Mouse (Mus musculus) heart, postnatal 14 days (tissue): ENCODE data around the gene Bscl2. TPM values are rescaled to one million over a fixed set of nuclear protein-coding genes. Genes with fewer than 3 reads are reported as not detected.
"Not testable (repeated sequence)": the region's sequence is repeated elsewhere in the genome, so short reads cannot be mapped to it uniquely, and the experiment has no call there.

Source experiments
- DNase-seq, 2 experiments: peaks; one replicate each; pipeline ENCODE4 v3.0.0; 2021 to 2022
- intact Hi-C: fragments of 180-260 bp; cut with DNase I; formaldehyde crosslinking; loops from one replicate; pipeline ENCODE4 v1.15.1; 2025
- total RNA-seq, 2 experiments: library from RNA; stranded (reverse); gene quantifications; 2 replicates each; pipeline ENCODE4 v1.2.3; 2021

The Bscl2 gene
- total RNA-seq, 2 experiments from 2014 or later = 21.3 to 28.0 TPM

DNA sequence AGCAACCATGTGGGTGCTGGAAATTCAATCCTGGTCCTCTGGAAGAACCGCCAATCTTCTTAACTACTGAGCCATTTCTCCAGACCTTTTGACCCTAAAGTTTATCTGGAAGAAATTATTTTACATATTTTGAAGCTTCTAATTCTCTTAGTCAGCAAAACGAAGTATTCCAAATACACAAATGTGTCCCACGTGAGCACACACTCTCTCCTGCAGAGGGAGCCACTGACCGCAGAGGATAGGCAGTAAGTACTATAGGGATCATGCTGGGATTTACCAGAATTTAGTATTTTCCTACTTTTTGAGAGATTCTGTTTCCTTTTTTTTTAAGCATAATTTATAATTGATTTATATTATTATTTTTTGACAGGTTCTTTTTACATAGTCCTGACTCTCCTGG lies 20.4 kb downstream of the Bscl2 start:
- DNase-seq = peak; percentile 47 to 71
- intact Hi-C loops = loop anchor here (2.0 to 5.0 kb wide), 2 partner anchors 120 to 253 kb away; no protein-coding TSS in a partner anchor

DNA sequence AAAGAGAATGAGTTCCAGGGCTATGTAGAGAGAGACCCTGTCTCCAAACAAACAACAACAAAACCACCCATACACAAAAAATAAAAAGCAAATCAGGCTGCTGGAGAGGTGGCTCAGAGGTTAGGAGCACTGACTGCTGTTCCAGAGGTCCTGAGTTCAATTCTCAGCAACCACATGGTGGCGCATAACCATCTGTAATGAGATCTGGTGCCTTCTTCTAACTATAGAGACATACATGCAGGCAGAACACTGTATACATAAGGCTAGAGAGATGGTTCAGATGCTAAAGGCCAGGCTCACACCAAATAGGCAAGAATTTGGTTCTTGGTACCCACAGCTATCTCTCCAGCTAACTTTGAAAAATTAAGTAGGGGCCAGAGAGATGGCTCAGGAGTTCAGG lies 21.8 kb downstream of the Bscl2 start:
- DNase-seq = peak in 1 of 2 experiments; percentile 23
- intact Hi-C loops = loop anchor here (5.0 kb wide), 1 partner anchor 118 kb away; no protein-coding TSS in a partner anchor

DNA sequence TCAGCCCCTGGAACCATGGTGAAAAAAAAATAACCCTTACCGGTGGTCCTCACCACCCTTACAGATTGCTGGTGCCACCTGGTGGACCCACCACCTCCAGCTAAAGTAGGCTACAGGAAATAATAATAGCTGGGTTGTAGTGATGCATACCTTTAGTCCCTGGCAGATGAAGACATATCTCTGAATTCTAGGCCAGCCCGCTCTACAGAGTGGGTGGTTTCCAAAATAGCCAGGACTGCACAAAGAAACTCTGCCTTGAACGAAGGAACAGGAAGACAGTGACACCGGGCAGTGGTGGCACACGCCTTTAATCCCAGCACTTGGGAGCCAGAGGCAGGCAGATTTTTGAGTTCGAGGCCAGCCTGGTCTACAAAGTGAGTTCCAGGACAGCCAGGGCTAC lies 27.0 kb downstream of the Bscl2 start:
- intact Hi-C loops = no loop called here
- no peak for DNase-seq

DNA sequence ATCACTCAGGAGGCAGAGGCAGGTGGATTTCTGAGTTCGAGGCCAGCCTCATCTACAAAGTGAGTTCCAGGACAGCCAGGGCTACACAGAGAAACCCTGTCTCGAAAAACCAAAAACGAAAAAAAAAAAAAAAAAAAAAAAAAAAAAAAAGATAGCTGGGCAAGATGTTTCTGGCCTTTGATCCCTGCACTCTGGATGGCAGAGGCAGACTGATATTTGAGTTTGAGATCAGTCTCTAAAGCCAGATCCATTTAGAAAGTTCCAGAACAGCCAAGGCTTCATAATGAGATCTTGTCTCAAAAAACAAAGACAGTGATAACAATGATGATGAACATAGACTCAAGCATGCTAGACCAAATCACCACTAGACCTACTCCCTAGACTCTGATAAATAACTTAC lies 33.1 kb downstream of the Bscl2 start:
- intact Hi-C loops, DNase-seq: not testable (repeated sequence)

DNA sequence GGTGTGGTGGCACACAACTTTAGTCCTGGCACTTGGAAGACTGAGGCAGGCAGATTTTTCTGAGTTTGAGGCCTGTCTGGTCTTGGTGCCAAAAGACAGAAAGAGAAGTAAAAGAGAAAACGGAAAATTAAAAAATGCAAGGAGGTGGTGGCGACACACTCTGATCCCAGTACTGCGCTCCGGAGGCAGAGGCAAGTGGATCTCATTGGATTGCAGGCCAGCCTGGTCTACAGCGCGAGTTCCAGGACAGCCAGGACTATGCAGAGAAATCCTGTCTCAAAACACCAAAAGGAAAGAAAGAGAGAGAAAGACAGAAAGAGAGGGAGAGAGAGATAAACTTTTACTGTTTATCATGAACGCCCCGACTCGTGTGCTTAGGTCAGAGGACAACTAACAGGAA lies 33.6 kb downstream of the Bscl2 start:
- peak; percentile 8 to 15 for DNase-seq
- intact Hi-C loops = no loop called here

DNA sequence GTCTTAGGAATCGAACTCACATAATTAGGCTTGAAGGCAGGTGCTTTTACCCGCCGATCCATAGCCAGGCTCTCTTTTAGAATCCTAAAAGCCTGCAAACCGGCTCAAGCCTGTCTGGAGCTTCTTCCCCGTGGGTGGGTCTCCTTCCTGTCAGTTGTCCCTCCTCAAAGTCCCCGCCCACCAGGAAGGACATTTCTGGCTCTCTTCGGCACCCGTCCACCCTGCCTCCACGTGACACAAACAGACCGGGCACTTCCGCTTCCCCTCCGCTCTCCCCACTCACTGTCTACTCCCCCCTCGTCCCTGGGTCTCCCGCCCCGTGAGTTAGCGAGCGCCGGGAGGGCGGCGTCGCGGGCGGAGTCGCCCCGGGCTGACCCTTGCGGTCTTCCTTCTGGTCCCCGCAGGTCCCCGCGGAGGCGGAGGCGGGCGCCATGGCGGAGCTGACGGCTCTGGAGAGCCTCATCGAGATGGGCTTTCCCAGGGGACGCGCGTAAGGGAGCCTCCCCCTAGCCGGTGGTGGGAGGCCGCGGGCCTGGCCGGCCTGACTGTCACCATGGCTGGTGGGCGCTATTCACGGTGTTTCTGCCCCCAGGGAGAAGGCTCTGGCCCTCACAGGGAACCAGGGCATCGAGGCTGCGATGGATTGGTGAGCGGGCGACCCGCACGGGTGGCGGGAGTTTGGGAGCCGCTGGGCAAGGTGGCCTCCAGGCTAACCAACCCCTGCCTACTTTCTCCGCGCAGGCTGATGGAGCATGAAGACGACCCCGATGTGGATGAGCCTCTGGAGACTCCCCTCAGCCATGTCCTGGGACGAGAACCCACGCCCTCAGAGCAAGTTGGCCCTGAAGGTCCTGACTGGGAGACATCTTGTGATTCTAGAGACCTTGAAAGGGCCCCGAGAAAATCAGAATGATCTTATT lies 34.3 kb downstream of the Bscl2 start, which contains the start of gene Ubxn1:
Gene Ubxn1 (plus strand): TSS at position 230 of the 920 bp plus-strand sequence.
- DNase-seq = peak; percentile 93 to 96
- intact Hi-C loops = no loop called here

DNA sequence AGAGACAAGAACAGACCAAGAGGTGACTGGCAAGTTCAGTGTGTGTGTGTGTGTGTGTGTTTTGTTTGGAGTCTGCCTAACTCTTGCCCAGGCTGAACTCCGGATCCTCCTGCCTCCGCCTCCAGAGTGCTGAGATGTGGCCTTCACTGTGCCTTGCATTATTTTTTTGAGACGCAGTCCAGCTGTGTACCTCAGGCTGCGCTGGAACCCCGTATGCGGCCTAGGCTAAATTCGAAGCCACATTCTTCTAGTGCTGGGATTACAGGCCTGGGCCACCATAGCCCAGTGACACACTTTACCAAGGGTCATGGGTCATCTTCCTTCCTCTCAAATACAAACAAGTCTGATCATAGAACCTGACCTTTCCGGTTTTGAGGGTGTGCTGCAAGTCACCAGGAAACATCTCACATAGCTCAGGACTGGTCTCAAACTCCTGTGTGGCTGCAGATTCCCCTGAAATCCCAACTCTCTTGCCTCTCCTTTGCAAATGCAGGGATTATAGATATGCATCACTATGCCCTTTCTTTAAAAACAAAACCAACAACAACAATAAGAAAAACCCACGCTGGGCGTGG lies 35.1 kb downstream of the Bscl2 start:
- DNase-seq = no peak
- intact Hi-C loops = no loop called here

DNA sequence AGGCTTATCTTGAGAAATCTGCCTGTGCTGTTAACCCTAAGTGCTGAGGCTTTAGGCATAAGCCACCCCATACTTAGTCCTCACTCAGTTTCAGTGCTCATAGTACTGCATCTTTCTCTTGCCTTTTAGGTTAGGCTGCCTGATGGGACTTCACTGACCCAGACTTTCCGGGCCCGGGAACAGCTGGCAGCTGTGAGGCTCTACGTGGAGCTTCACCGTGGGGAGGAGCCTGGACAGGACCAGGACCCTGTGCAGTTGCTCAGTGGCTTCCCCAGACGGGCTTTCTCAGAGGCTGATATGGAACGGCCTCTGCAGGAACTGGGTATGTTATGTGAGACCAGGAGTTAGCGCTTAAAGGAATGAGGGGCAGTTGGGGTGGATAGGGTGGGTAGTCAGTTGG lies 37.8 kb downstream of the Bscl2 start:
- intact Hi-C loops = no loop called here
- DNase-seq = no peak

DNA sequence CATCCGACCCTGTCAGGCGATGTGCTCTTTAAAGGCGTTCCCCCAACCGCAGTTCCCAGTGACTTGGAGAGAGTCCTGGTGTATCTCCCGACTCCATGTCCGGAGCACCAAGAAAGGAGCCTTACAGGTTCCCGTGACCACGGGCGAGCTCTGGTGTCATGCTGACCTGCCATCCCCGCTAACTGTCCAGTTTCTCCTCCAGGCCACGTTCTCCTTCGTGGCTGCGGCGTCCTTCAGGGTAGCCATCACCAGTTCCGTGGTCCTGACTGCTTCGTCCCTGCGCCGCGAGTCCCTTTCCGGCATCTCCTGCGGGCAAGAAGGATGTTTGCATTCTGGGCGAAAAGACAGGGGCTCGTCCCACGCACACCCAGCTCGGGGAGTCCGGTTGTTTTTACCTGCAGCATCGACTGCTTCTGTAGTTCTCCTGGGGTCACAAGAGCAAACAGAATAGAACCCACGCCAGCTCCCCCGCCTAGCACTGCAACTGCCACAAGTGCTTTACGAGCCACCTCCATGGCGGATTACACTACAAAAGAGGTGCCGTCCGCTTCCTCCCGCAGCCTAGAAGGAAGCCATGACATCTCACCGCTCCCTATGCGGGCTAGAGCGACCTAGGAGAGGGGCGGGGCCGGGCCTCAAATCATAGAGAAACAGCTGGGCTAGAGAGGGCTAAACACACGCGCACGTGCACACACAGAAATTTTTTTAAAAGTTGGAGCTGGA lies 43.2 kb downstream of the Bscl2 start, which contains the start of gene Uqcc3:
Gene Uqcc3 (minus strand): TSS at position 613 of the 723 bp plus-strand sequence.
- intact Hi-C loops = no loop called here
- DNase-seq = peak; percentile 88 to 91

DNA sequence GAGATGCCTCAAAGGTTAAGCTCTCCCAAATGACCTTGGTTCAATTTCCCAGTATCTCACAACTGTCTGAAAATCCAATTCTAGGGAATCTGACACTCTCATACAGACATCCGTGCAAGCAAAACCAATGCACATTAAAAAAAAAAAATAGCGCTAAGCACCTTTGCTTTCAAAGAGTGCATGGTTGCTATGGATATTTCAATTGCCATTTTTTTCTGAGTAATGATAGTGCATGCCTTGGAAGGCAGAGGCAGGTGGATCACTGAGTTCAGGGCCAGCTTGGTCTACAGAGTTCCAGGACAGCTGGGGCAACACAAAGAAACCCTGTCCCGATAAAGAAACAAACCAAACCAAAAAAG lies 43.7 kb downstream of the Bscl2 start:
- DNase-seq = no peak
- intact Hi-C loops = no loop called here

DNA sequence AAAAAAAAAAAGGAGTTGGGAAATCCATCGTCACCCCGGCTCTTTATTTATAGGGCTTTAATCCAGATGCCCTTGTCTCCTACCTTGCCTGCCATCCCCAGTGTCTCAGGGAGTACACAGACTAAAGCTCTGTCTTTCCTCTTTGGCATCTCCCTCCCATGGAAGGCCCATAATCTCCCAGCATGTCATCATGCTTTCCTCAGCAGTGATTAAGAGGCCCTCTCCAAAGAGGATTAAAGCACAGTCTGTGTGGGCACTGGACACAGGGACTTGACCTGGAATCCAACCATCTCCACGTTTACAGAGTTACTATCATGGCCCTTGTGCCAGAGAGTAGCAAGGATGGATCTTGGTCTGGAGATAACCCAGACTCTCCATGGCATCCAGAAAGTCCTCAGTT lies 46.3 kb downstream of the Bscl2 start, which contains the start of the genes Lbhd1 and Gm49403:
Gene Lbhd1 (plus strand): TSS at position 117 of the 400 bp plus-strand sequence.
Gene Gm49403 (plus strand): TSS at position 315 of the 400 bp plus-strand sequence.
- intact Hi-C loops = no loop called here
- no peak for DNase-seq

DNA sequence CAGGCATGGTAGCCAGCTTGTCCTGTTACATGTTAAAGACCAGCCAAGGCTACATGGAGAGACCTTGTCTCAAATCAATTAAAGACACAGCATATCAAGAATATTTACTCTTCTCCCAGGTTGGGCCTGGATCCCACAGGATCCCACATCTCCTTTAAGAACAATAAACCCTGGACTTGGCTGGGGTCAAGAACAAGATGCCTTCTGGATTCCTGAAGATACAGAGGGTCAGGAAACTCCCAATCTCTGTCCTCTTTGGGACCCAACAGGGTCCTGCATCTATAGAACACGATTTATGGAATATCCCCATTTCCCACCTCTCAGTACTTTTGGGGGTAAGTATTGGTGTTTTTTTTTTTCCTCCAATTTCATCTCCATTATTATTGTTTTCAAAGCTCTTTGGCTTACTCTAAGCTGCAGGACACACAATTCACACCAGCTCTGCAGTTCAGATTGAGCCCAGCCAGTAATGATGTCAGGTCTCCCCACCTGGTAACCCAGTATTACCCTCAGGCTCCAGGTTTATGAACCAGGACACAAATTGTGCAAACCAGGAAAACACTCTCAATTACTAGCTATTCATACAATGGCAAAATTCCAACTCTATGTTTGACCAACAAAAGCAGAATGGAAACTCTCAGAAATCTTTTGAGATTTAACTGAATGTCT lies 49.8 kb downstream of the Bscl2 start:
- intact Hi-C loops = loop anchor here (5.0 kb wide), 2 partner anchors 45 to 55 kb away; partner anchors contain the start of gene Mta2
- no peak for DNase-seq

DNA sequence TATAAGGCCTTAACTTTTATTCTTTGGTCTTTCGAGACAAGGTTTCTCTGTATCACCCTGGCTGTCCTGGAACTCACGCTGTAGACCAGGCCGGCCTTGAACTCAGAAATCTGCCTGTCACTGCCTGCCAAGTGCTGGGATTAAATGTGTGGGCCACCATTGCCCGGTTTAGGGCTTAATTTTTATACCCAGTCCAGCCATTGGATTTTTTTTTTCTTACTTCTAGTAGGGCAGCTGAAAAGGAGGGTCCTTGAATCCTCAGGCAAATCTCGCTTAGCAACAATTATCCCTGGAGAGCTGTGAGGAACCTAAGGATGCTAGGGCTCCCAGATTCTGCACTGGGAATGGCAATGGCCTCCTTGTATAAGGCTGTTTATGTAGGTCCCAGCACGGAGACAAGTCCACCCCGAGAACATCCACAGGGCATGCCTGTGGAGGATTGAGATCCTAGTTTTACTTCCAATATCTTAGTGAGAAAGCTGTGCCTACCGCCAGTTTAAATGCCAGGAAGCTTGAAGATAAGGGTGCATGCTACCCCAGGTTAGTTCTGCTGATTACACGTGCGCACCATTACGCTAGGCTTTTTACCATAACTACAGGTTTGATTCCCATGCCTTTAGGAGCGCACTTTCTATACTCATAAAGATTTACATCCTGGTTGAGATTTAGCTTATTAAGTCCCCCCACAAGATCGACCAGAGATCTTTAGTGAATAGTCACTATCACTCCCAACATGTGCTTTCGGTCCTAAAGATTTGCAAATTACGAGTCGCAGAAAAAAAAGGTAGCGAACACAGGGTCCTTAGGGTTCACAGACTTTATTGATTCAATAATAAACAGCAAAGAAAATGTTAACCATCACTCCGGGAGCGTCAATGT lies 50.6 kb downstream of the Bscl2 start:
- intact Hi-C loops = loop anchor here (5.0 kb wide), 2 partner anchors 46 to 54 kb away; partner anchors contain the start of gene Mta2
- no peak for DNase-seq

DNA sequence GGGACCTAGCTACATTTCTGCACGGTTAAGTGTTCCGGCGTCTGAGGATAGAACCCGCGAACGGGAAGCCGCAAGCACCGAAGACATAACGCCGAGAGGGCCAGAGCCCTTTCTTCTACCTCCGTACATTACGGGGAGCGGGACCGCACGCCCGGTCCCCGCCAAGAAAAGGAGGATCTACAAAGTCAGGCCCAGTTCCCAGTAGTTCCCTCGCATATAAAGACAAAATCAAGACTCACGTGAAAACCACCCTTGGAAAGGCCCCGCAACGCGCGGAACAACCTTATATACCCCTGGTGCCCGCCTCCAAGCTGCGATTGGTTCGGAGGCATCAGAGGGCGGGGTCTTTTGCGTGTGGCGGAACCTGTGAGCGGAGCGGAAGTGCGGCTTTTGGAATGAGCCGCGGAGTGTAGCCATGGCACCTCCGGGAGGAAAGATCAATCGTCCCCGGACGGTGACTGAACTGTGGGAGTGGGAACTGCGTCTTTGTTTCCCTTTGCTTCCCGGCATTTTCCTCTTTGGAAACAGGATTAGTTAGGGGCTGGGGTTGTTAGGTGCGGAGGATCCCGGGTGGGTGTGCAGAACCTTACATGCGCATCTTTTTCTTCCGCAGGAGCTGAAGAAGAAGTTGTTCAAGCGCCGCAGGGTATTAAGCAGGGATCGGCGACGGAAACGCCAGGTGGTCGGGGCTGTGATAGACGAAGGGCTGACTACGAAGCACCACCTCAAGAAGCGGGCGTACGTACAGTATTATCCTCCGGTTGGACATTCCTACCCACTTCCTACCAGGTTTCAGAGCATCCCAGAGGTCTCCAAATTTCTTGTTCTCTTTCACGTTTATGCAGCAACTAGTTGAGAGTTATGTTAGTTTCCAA lies 51.5 kb downstream of the Bscl2 start, which contains the start of the genes 1810009A15Rik and Gm49416:
Gene 1810009A15Rik (plus strand): TSS at position 343 of the 875 bp plus-strand sequence.
Gene Gm49416 (plus strand): TSS at position 416 of the 875 bp plus-strand sequence.
- intact Hi-C loops = loop anchor here (5.0 kb wide), 2 partner anchors 46 to 54 kb away; partner anchors contain the start of gene Mta2
- peak; percentile 92 to 94 for DNase-seq

DNA sequence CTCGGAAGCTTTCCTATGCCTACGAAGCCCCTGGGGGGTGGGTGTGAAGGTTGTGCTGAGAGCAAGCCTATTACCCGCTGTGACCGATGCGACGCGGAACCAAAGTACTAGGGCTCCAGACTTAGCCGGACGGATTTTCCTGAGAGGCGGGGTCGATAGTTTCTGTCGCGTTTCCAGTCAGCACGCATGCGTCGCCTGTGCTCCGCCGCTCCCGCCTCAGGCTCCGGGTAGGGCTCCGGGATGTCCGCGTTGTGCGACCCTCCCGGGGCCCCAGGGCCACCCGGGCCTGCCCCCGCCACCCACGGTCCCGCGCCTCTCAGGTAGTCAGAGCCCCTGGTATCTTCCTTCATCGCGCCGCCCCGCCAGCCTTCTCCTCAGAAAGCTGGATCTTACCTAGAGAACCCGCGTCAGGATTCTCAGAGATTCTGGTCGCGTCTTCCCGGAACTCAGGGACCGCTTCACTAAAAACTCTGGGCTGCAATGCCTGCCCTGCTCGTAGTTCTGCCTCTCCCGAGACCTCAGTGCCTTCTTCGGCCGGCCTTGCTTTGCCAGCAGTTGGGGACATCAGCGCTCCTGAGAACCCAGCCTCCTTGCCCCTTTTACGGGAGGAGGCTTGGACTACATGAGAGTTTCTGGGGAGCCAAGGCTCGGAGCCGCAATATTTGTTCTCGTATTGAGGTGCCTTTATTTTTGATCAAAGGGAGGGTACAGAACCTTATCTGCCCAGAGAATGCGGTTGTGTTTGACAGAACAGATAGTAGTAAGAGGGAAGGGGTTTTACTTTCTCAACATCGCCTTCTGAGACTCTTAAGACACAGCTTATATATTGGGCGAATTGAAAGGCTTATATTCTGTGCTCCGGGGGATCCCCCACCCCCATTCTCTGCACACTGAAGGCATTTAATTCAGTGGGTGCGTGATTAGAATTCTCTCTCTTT lies 55.8 kb downstream of the Bscl2 start, which contains the start of gene Ints5:
Gene Ints5 (plus strand): TSS at position 177 of the 938 bp plus-strand sequence.
- peak; percentile 85 to 88 for DNase-seq
- intact Hi-C loops = no loop called here

DNA sequence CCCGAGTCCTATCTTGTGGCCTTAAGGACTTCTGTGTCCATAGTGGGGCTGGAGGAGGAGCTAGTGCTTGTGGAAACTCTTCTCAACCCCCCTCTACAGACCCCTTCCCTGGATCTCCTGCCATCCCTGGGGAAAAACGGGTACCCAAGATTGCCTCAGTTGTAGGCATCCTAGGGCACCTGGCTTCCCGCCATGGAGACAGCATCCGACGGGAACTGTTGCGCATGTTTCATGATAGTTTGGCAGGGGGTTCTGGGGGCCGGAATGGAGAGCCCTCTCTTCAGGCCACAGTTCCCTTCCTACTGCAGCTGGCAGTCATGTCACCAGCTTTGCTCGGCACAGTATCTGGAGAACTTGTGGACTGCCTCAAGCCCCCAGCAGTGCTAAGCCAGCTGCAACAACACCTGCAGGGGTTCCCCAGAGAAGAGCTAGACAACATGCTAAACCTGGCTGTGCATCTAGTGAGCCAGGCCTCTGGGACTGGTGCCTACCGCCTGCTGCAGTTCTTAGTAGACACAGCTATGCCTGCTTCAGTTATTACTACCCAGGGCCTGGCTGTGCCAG lies 58.2 kb downstream of the Bscl2 start:
- DNase-seq = no peak
- intact Hi-C loops = no loop called here
